Mouse (Mus musculus) liver, embryonic 14.5 days (tissue): ENCODE measurements around the gene Hdlbp.

ENCODE experiments used
- CTCF ChIP-seq: IDR thresholded peaks from 2 replicates; pipeline ENCODE4 v1.5.1; 2016; ENCODE audit warnings: antibody characterized with exemption, low read depth, control low read depth
- EP300 ChIP-seq: IDR thresholded peaks from 2 replicates; pipeline ENCODE4 v1.6.1; 2016; ENCODE audit warnings: antibody characterized with exemption, low read depth

- TF ChIP-seq CTCF (no peak), EP300 (no peak)
These were observed 43.7 kb upstream of the Hdlbp start for GRCm38 (mm10) chr1:93522325-93522724.
